In genomic region chr11:119238305-119238721, GRCm38 (mm10) we compare ENCODE assay signal across 8 mouse cellular contexts. TPM values are rescaled to one million over a fixed set of nuclear protein-coding genes. Genes with fewer than 3 reads are reported as not detected.
A peak's percentile ranks its signal among the peaks of the same experiment; 100 is the strongest.
DNase-seq lines count a peak whose midpoint lies in the region; ATAC-seq lines count a peak whose summit lies in the region.

No protein-coding gene starts in this region.

- peaks cover 12% of the 10 kb centered on the region for H3K4me1 ChIP-seq in embryonic facial prominence, embryonic 13.5 days
- H3K4me1 ChIP-seq in limb, embryonic 11.5 days (ENCODE audit: control insufficient read depth, insufficient read depth, low read length): 0 out of 2 replicates have a peak, but pooled peaks cover 2% of the 10 kb centered on the region
- H3K4me1 ChIP-seq in midbrain, embryonic 10.5 days: peaks cover 27% of the 10 kb centered on the region
- H3K4me1 ChIP-seq in stomach, embryonic 15.5 days: peaks cover 5% of the 10 kb centered on the region

- intact Hi-C loops in left cerebral cortex, postnatal 4 days (cut with DNase I): no loop called here

- H3K36me3 ChIP-seq in embryonic facial prominence, embryonic 13.5 days: no peaks in the 10 kb centered on the region
- no peaks in the 10 kb centered on the region for H3K36me3 ChIP-seq in limb, embryonic 11.5 days (ENCODE audit: control insufficient read depth, insufficient read depth, low read length)
- peaks cover 82% of the 10 kb centered on the region for H3K36me3 ChIP-seq in midbrain, embryonic 10.5 days
- no peaks in the 10 kb centered on the region for H3K36me3 ChIP-seq in stomach, embryonic 15.5 days

- H3K9me3 ChIP-seq in embryonic facial prominence, embryonic 13.5 days: no peaks in the 10 kb centered on the region
- H3K9me3 ChIP-seq in limb, embryonic 11.5 days (ENCODE audit: control insufficient read depth, low read length): no peaks in the 10 kb centered on the region
- H3K9me3 ChIP-seq in midbrain, embryonic 10.5 days (replicated peaks): peaks cover 8% of the 10 kb centered on the region; the same call in 1 of the 2 replicates
- no peaks in the 10 kb centered on the region for H3K9me3 ChIP-seq in stomach, embryonic 15.5 days

- H3K4me3 ChIP-seq in embryonic facial prominence, embryonic 13.5 days: peak overlapping the region; percentile 34
- peak overlapping the region; percentile 12 for H3K4me3 ChIP-seq in limb, embryonic 11.5 days (ENCODE audit: low read depth, low read length)
- H3K4me3 ChIP-seq in midbrain, embryonic 10.5 days: peak overlapping the region; percentile 42
- H3K4me3 ChIP-seq in stomach, embryonic 15.5 days (replicated peaks): peak overlapping the region; percentile 36

- no peak overlapping the region for H3K27ac ChIP-seq in embryonic facial prominence, embryonic 13.5 days
- H3K27ac ChIP-seq in limb, embryonic 11.5 days (replicated peaks; ENCODE audit: low read depth, low read length): no peak overlapping the region
- peak overlapping the region; percentile 69 for H3K27ac ChIP-seq in midbrain, embryonic 10.5 days (replicated peaks)
- H3K27ac ChIP-seq in stomach, embryonic 15.5 days: no peak overlapping the region

- H3K27me3 ChIP-seq in embryonic facial prominence, embryonic 13.5 days: no peaks in the 10 kb centered on the region
- no peaks in the 10 kb centered on the region for H3K27me3 ChIP-seq in limb, embryonic 11.5 days (ENCODE audit: control insufficient read depth, insufficient read depth, low read length)
- no peaks in the 10 kb centered on the region for H3K27me3 ChIP-seq in midbrain, embryonic 10.5 days (ENCODE audit: low read depth, poor library complexity, severe bottlenecking)
- no peaks in the 10 kb centered on the region for H3K27me3 ChIP-seq in stomach, embryonic 15.5 days (replicated peaks)

- ATAC-seq in embryonic facial prominence, embryonic 13.5 days (ENCODE audit: insufficient number of reproducible peaks, insufficient read depth, low FRiP score, low TSS enrichment, low read depth): 0 out of 2 replicates have a peak, but pooled peaks have one; percentile 39
- peak; percentile 58 for ATAC-seq in limb, embryonic 11.5 days (ENCODE audit: insufficient number of reproducible peaks, low FRiP score, low TSS enrichment, low read depth)
- ATAC-seq in stomach, embryonic 15.5 days (ENCODE audit: insufficient read depth, low FRiP score, low read depth): peak; percentile 70; the same call in 1 of the 2 replicates

- DNase-seq in left cerebral cortex, postnatal 4 days: peak; percentile 48
- no peak for DNase-seq in left cerebral cortex, adult 9 months (ENCODE audit: low spot score in 2 of 2)
- peak; percentile 63 for DNase-seq in heart, postnatal 4 days
- DNase-seq in limb, embryonic 11.5 days (ENCODE audit: low spot score): peak; percentile 52
- peak; percentile 57 for DNase-seq in midbrain, embryonic 10.5 days (ENCODE audit: low spot score)
- no peak for DNase-seq in cerebellum, postnatal 4 days (ENCODE audit: low spot score in 2 of 2)

- peak overlapping the region; percentile 64 for H3K4me2 ChIP-seq in embryonic facial prominence, embryonic 13.5 days
- H3K4me2 ChIP-seq in limb, embryonic 11.5 days (ENCODE audit: low read depth, severe bottlenecking): peak overlapping the region; percentile 45
- H3K4me2 ChIP-seq in stomach, embryonic 15.5 days: peak overlapping the region; percentile 72

- 18% methylated on average over 11 of the region's 11 CpGs for WGBS in embryonic facial prominence, embryonic 13.5 days
- WGBS in limb, embryonic 11.5 days: 21% methylated on average over 11 of the region's 11 CpGs
- 32% methylated on average over 11 of the region's 11 CpGs for WGBS in midbrain, embryonic 10.5 days
- 6% methylated on average over 11 of the region's 11 CpGs for WGBS in stomach, embryonic 15.5 days

- 0 out of 2 replicates have a peak overlapping the region, but pooled peaks have one; percentile 44 for H3K9ac ChIP-seq in embryonic facial prominence, embryonic 13.5 days
- no peak overlapping the region for H3K9ac ChIP-seq in limb, embryonic 11.5 days (ENCODE audit: low read length)
- 0 out of 2 replicates have a peak overlapping the region, but pooled peaks have one; percentile 5 for H3K9ac ChIP-seq in stomach, embryonic 15.5 days

RNA-seq across cellular contexts. Expression of gene Ccdc40, which starts 9.9 kb away (rescaled TPM):
- 1 to 10 TPM; 7.3 to 8.5 TPM for total RNA-seq in left cerebral cortex, postnatal 4 days (2021)
- 6.7 and 7.1 TPM in 2 replicates for polyA plus RNA-seq in embryonic facial prominence, embryonic 13.5 days (2015; fragmentation: Nextera tagmentation; extraction: Ambion mirVana)
- total RNA-seq in heart, postnatal 4 days (2021): 1 to 10 TPM in 1 of 2 experiments, under 1 TPM in 1; 0.27 to 1.4 TPM
- polyA plus RNA-seq in limb, embryonic 11.5 days (2014; fragmentation: Nextera tagmentation; extraction: Ambion mirVana): 8.9 and 10.8 TPM in 2 replicates
- polyA plus RNA-seq in midbrain, embryonic 10.5 days (2016; fragmentation: Nextera tagmentation; extraction: Ambion mirVana): 20.6 and 21.8 TPM in 2 replicates
- 2.1 and 2.6 TPM in 2 replicates for polyA plus RNA-seq in stomach, embryonic 15.5 days (2015; fragmentation: Nextera tagmentation; extraction: Ambion mirVana)

RNA-seq across cellular contexts. Expression of gene Tbc1d16, which starts 10.0 kb away (rescaled TPM):
- 100 to 1,000 TPM; 217 to 222 TPM for total RNA-seq in left cerebral cortex, postnatal 4 days (2021)
- polyA plus RNA-seq in embryonic facial prominence, embryonic 13.5 days (2015; fragmentation: Nextera tagmentation; extraction: Ambion mirVana): 22.7 and 24.9 TPM in 2 replicates
- 10 to 100 TPM; 60.5 to 63.4 TPM for total RNA-seq in heart, postnatal 4 days (2021)
- 10.8 TPM in 2 replicates for polyA plus RNA-seq in limb, embryonic 11.5 days (2014; fragmentation: Nextera tagmentation; extraction: Ambion mirVana)
- 27.0 and 29.6 TPM in 2 replicates for polyA plus RNA-seq in midbrain, embryonic 10.5 days (2016; fragmentation: Nextera tagmentation; extraction: Ambion mirVana)
- 18.7 and 19.3 TPM in 2 replicates for polyA plus RNA-seq in stomach, embryonic 15.5 days (2015; fragmentation: Nextera tagmentation; extraction: Ambion mirVana)

RNA-seq across cellular contexts. Expression of gene Gaa, which starts 29.4 kb away (rescaled TPM):
- 100 to 1,000 TPM in 1 of 2 experiments, 10 to 100 TPM in 1; 86.9 to 104 TPM for total RNA-seq in left cerebral cortex, postnatal 4 days (2021)
- polyA plus RNA-seq in embryonic facial prominence, embryonic 13.5 days (2015; fragmentation: Nextera tagmentation; extraction: Ambion mirVana): 58.5 and 61.0 TPM in 2 replicates
- 10 to 100 TPM; 52.1 to 53.2 TPM for total RNA-seq in heart, postnatal 4 days (2021)
- polyA plus RNA-seq in limb, embryonic 11.5 days (2014; fragmentation: Nextera tagmentation; extraction: Ambion mirVana): 16.5 and 17.9 TPM in 2 replicates
- 32.0 and 33.6 TPM in 2 replicates for polyA plus RNA-seq in midbrain, embryonic 10.5 days (2016; fragmentation: Nextera tagmentation; extraction: Ambion mirVana)
- polyA plus RNA-seq in stomach, embryonic 15.5 days (2015; fragmentation: Nextera tagmentation; extraction: Ambion mirVana): 62.6 and 64.3 TPM in 2 replicates

Comparison
In these comparisons a context has a peak if more than half of its experiments do, and no peak if none do; other contexts are left out.
1. DNase-seq: peak in left cerebral cortex, postnatal 4 days (single experiment), heart, postnatal 4 days (single experiment), limb, embryonic 11.5 days (single experiment) and midbrain, embryonic 10.5 days (single experiment); none in left cerebral cortex, adult 9 months (0 of 2) and cerebellum, postnatal 4 days (0 of 2).
2. Peak in every context shown above with its lines, with median percentiles within 50 percentile points of each other: ATAC-seq, H3K4me2 ChIP-seq and H3K4me3 ChIP-seq.